Mouse (Mus musculus) heart, postnatal 0 days (tissue): ENCODE measurements around the gene Capzb. TPM values are rescaled to one million over a fixed set of nuclear protein-coding genes. Genes with fewer than 3 reads are reported as not detected.

Source experiments
- ATAC-seq: fragments of 200-750 bp; cut with Nextera tagmentation; 2 replicates; pipeline ENCODE4 v1.8.0; 2017; ENCODE audit warnings: low read depth, moderate number of reproducible peaks, moderate library complexity; ENCODE audit not compliant: insufficient read depth
- DNase-seq: peaks from one replicate; pipeline ENCODE4 v3.0.0-alpha.2; 2016; ENCODE audit warnings: low spot score
- H3K27ac ChIP-seq: fragments of 300-500 bp; sonication (generic); 2 replicates; pipeline ENCODE4 v1.5.1; 2014; ENCODE audit warnings: low read depth, mild to moderate bottlenecking
- H3K27me3 ChIP-seq: fragments of 300-500 bp; sonication (generic); 2 replicates; pipeline ENCODE4 v1.6.1; 2014; ENCODE audit warnings: low read length, mixed read lengths; ENCODE audit not compliant: control insufficient read depth, insufficient read depth
- H3K36me3 ChIP-seq: fragments of 300-500 bp; sonication (generic); replicated peaks from 2 replicates; pipeline ENCODE4 v1.6.1; 2014; ENCODE audit warnings: low read length, mixed read lengths; ENCODE audit not compliant: control insufficient read depth, insufficient read depth
- H3K4me1 ChIP-seq: fragments of 300-500 bp; sonication (generic); 2 replicates; pipeline ENCODE4 v1.6.1; 2014; ENCODE audit warnings: antibody characterized with exemption; ENCODE audit not compliant: control insufficient read depth, insufficient read depth
- H3K4me2 ChIP-seq: fragments of 300-500 bp; sonication (generic); 2 replicates; pipeline ENCODE4 v1.6.1; 2014; ENCODE audit warnings: low read depth, mild to moderate bottlenecking, low read length, moderate library complexity
- H3K4me3 ChIP-seq: fragments of 300-500 bp; sonication (generic); 2 replicates; pipeline ENCODE4 v1.5.1; 2014; ENCODE audit warnings: low read depth, low read length
- H3K9ac ChIP-seq: fragments of 300-500 bp; sonication (generic); replicated peaks from 2 replicates; pipeline ENCODE4 v1.6.1; 2014; ENCODE audit warnings: low read depth, low read length, mixed read lengths
- H3K9me3 ChIP-seq: fragments of 300-500 bp; sonication (generic); replicated peaks from 2 replicates; pipeline ENCODE4 v1.6.1; 2016; ENCODE audit warnings: low read length; ENCODE audit not compliant: control insufficient read depth
- CTCF ChIP-seq: IDR thresholded peaks from 2 replicates; pipeline ENCODE4 v1.5.1; 2016; ENCODE audit warnings: antibody characterized with exemption, control low read depth, low read depth
- EP300 ChIP-seq: IDR thresholded peaks from 2 replicates; pipeline ENCODE4 v1.6.1; 2016; ENCODE audit warnings: antibody characterized with exemption, low read depth
- WGBS: fragments of 180-500 bp; shearing (Covaris S2); extraction: QIAGEN DNeasy Blood & Tissue Kit; methylation state at CpG from one replicate; pipeline ENCODE4 v1.1.7; 2014; 5-methylcytosine and 5-hydroxymethylcytosine counted together
- microRNA-seq: library from miRNA; unstranded; fragments of <30 nt; microRNA quantifications from one replicate; pipeline ENCODE4, GENCODE M21; 2016
- polyA plus RNA-seq: library from polyadenylated mRNA; unstranded; fragments of >200 nt; fragmentation: Nextera tagmentation; extraction: Ambion mirVana; gene quantifications from 2 replicates; pipeline ENCODE4 v1.2.1, GENCODE M21; 2015
- total RNA-seq: library from RNA; depleted of rRNA; stranded (reverse); fragments of >200 nt; gene quantifications from 2 replicates; pipeline ENCODE4 v1.2.3, GENCODE M21; 2014; ENCODE audit warnings: low replicate concordance; rRNA removed

Capzb gene
- total and polyA plus RNA-seq, 2 experiments from 2014 or later: 131 to 363 TPM

- 0 out of 2 replicates have a peak, but pooled peaks cover 3% of the 10 kb centered on the region for H3K27me3 ChIP-seq
- H3K36me3 ChIP-seq: no peaks in the 10 kb centered on the region
- H3K27ac ChIP-seq: no peak overlapping the region
- H3K4me3 ChIP-seq: no peak overlapping the region
- H3K9me3 ChIP-seq: no peaks in the 10 kb centered on the region
- DNase-seq (no peak), ATAC-seq (no peak)
- TF ChIP-seq CTCF (no peak), EP300 (no peak)
- H3K4me2 ChIP-seq: no peak overlapping the region
- H3K9ac ChIP-seq: no peak overlapping the region
- no peaks in the 10 kb centered on the region for H3K4me1 ChIP-seq
- WGBS: 69% methylated on average over 4 of the region's 4 CpGs
Measured at GRCm38 (mm10) chr4:139340835-139341234, 148.1 kb downstream of the Capzb start.

Small RNAs within 50 kb of the gene (microRNA-seq; reads per million reads assigned to microRNA genes)
- gene Gm24245 (not detected), gene Gm25732 (not detected)

Other genes starting within 250 kb of the Capzb start
- not detected in 2 replicates for gene Rnf186, start 225.8 kb upstream of the Capzb start, total RNA-seq
- 0.10 TPM in 1 of 2 replicates, not detected in the other for gene Rnf186, start 225.8 kb upstream of the Capzb start, polyA plus RNA-seq
- gene Tmco4, start 220.0 kb upstream of the Capzb start, total RNA-seq: 16.9 and 18.8 TPM in 2 replicates
- 6.2 and 7.7 TPM in 2 replicates for gene Tmco4, start 220.0 kb upstream of the Capzb start, polyA plus RNA-seq
- gene Htr6, start 117.3 kb upstream of the Capzb start, total RNA-seq: not detected in 2 replicates
- gene Htr6, start 117.3 kb upstream of the Capzb start, polyA plus RNA-seq: not detected in 2 replicates
- gene Nbl1, start 99.9 kb upstream of the Capzb start, total RNA-seq: 33.2 and 55.8 TPM in 2 replicates
- 14.2 and 16.8 TPM in 2 replicates for gene Nbl1, start 99.9 kb upstream of the Capzb start, polyA plus RNA-seq
- gene Minos1, start 61.8 kb upstream of the Capzb start, total RNA-seq: 29.2 and 33.2 TPM in 2 replicates
- 1,270 and 1,334 TPM in 2 replicates for gene Minos1, start 61.8 kb upstream of the Capzb start, polyA plus RNA-seq
- gene Pqlc2, start 117.8 kb downstream of the Capzb start, total RNA-seq: 6.8 and 20.6 TPM in 2 replicates
- gene Pqlc2, start 117.8 kb downstream of the Capzb start, polyA plus RNA-seq: 7.7 and 8.3 TPM in 2 replicates
- 62.5 and 67.1 TPM in 2 replicates for gene Akr7a5, start 117.8 kb downstream of the Capzb start, total RNA-seq
- gene Akr7a5, start 117.8 kb downstream of the Capzb start, polyA plus RNA-seq: 65.3 and 66.4 TPM in 2 replicates
- 31.3 and 43.4 TPM in 2 replicates for gene Mrto4, start 159.7 kb downstream of the Capzb start, total RNA-seq
- 41.5 and 45.1 TPM in 2 replicates for gene Mrto4, start 159.7 kb downstream of the Capzb start, polyA plus RNA-seq
- gene Emc1, start 159.7 kb downstream of the Capzb start, total RNA-seq: 41.5 and 48.4 TPM in 2 replicates
- gene Emc1, start 159.7 kb downstream of the Capzb start, polyA plus RNA-seq: 24.0 and 25.3 TPM in 2 replicates
- 80.6 and 120 TPM in 2 replicates for gene Ubr4, start 159.7 kb downstream of the Capzb start, total RNA-seq
- 34.5 and 41.0 TPM in 2 replicates for gene Ubr4, start 159.7 kb downstream of the Capzb start, polyA plus RNA-seq